Mouse (Mus musculus) heart, adult 2 months (tissue): ENCODE measurements around the gene Slc43a2.

ENCODE experiments used
- CTCF ChIP-seq: fragments of 200-600 bp; IDR thresholded peaks from 2 replicates; pipeline ENCODE4 v1.8.1; 2022; ENCODE audit warnings: antibody characterized with exemption, mild to moderate bottlenecking, moderate library complexity
- EP300 ChIP-seq: fragments of 200-500 bp; IDR thresholded peaks from 2 replicates; pipeline ENCODE4 v1.6.1; 2011; ENCODE audit warnings: low read depth, low read length, control low read depth; ENCODE audit not compliant: insufficient read depth

- TF ChIP-seq EP300 (no peak), CTCF (no peak)
Observed at GRCm38 (mm10) chr11:75585978-75586377, 54.5 kb downstream of the Slc43a2 start.
